In the genomic region with DNA sequence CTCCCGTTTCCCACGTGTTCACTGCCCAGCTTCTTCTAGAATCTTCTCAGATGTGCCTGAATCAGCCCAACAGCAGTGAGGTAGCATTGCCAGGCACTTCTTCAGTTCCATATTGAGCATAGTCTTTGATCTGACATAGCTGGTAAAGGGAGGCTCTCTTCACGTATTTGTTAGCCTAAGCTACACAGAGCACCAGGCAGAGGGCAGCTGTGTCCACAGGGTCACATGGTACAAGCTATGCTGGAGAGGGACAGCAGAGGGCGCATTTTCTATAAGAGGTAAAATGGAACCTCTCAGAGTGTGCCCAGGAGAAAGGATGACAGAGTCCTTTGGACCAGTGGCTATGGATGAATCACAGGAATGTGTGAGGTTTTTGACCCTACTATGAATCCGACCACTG, we compare ENCODE assay signal across 9 mouse cellular contexts. TPM values are rescaled to one million over a fixed set of nuclear protein-coding genes. Genes with fewer than 3 reads are reported as not detected.
A peak's percentile ranks its signal among the peaks of the same experiment; 100 is the strongest.
DNase-seq lines count a peak whose midpoint lies in the region; ATAC-seq lines count a peak whose summit lies in the region.
"Had no signal": no experiment of that assay in that cellular context is flagged by ENCODE, and none has a peak within 500 bp of the region (broad histone marks: within the 10 kb centered on the region; RNA-seq: fewer than 3 reads in every experiment).

No protein-coding gene starts in this region.

- H3K4me1 ChIP-seq in liver, embryonic 13.5 days (replicated peaks): no peaks in the 10 kb centered on the region
- H3K4me1 ChIP-seq: heart, embryonic 13.5 days had no signal

- ATAC-seq in liver, embryonic 13.5 days (ENCODE audit: low read depth): peak; percentile 57
- ATAC-seq in neutrophil, adult 5-6 weeks (ENCODE audit: extremely low read depth, insufficient number of reproducible peaks, low FRiP score, poor library complexity, severe bottlenecking): 0 out of 2 replicates have a peak, but pooled peaks have one; percentile 24
- ATAC-seq in activated CD4-positive, CD25-positive, alpha-beta regulatory T cell, adult 4 months: no peak

- peak; percentile 87 for DNase-seq in 416B (ENCODE audit: low read depth)
- peak; percentile 9 to 45 for DNase-seq in CD8-positive naive resting alpha-beta T cell, adult 2 months (ENCODE audit: low read depth in 2 of 2, low spot score in 2 of 2)
- peak; percentile 40 for DNase-seq in c-Kit-positive CD71-positive TER-119-negative erythroid progenitor cells, embryonic 14.5 days (ENCODE audit: low read depth)
- peak; percentile 42 to 50 for DNase-seq in frontal cortex, postnatal 25 days (ENCODE audit: low spot score in 2 of 2)
- peak; percentile 59 for DNase-seq in kidney, postnatal 14 days
- peak; percentile 39 for DNase-seq in liver, embryonic 13.5 days

- H3K9me3 ChIP-seq in liver, embryonic 13.5 days (replicated peaks): no peaks in the 10 kb centered on the region
- H3K9me3 ChIP-seq: heart, embryonic 13.5 days had no signal

- H3K9ac ChIP-seq in liver, embryonic 13.5 days: no peak overlapping the region
- H3K9ac ChIP-seq: heart, embryonic 13.5 days had no signal

- no peaks in the 10 kb centered on the region for H3K36me3 ChIP-seq in liver, embryonic 13.5 days
- H3K36me3 ChIP-seq: heart, embryonic 13.5 days had no signal

- 38% methylated on average over 5 of the region's 5 CpGs for WGBS in liver, embryonic 13.5 days (ENCODE audit: insufficient replicate concordance)

- H3K27me3 ChIP-seq in liver, embryonic 13.5 days: no peaks in the 10 kb centered on the region

- no peak overlapping the region for H3K27ac ChIP-seq in liver, embryonic 13.5 days
- H3K27ac ChIP-seq: heart, embryonic 13.5 days had no signal

- H3K4me2 ChIP-seq in liver, embryonic 13.5 days: no peak overlapping the region
- H3K4me2 ChIP-seq: heart, embryonic 13.5 days had no signal

- no peak overlapping the region for H3K4me3 ChIP-seq in liver, embryonic 13.5 days (replicated peaks)
- H3K4me3 ChIP-seq: heart, embryonic 13.5 days had no signal

RNA-seq across cellular contexts. Expression of a gene that starts 10.3 kb away (rescaled TPM):
- polyA plus RNA-seq in liver, embryonic 13.5 days (2015; fragmentation: Nextera tagmentation; extraction: Ambion mirVana): not detected in 2 replicates
- 0.12 TPM in 1 of 2 replicates, not detected in the other for total RNA-seq in neutrophil, adult 5-6 weeks (2017)
- not detected for polyA plus RNA-seq in activated CD4-positive, CD25-positive, alpha-beta regulatory T cell, adult 4 months (2017; shearing (Covaris generic))
- polyA plus RNA-seq: heart, embryonic 13.5 days had no signal

RNA-seq across cellular contexts. Expression of a gene that starts 33.1 kb away (rescaled TPM):
- polyA plus RNA-seq in liver, embryonic 13.5 days (2015; fragmentation: Nextera tagmentation; extraction: Ambion mirVana): 0.05 TPM in 1 of 2 replicates, not detected in the other
- total RNA-seq in neutrophil, adult 5-6 weeks (2017): not detected in 2 replicates
- polyA plus RNA-seq in activated CD4-positive, CD25-positive, alpha-beta regulatory T cell, adult 4 months (2017; shearing (Covaris generic)): not detected
- polyA plus RNA-seq: heart, embryonic 13.5 days had no signal

RNA-seq across cellular contexts. Expression of a gene that starts 48.9 kb away (rescaled TPM):
- polyA plus RNA-seq in liver, embryonic 13.5 days (2015; fragmentation: Nextera tagmentation; extraction: Ambion mirVana): 51.3 and 54.2 TPM in 2 replicates
- 37.0 TPM in 2 replicates for total RNA-seq in neutrophil, adult 5-6 weeks (2017)
- polyA plus RNA-seq in activated CD4-positive, CD25-positive, alpha-beta regulatory T cell, adult 4 months (2017; shearing (Covaris generic)): 100 to 1,000 TPM; 104 to 111 TPM

Comparison
In these comparisons a context has a peak if more than half of its experiments do, and no peak if none do; other contexts are left out.
1. DNase-seq: peak in every context shown above with its lines; median percentile 87 in 416B; 59 in kidney, postnatal 14 days; 46 in frontal cortex, postnatal 25 days; 40 in c-Kit-positive CD71-positive TER-119-negative erythroid progenitor cells, embryonic 14.5 days; 39 in liver, embryonic 13.5 days; 27 in CD8-positive naive resting alpha-beta T cell, adult 2 months.